Comparison of ENCODE assay signal across 8 mouse cellular contexts in genomic region chr3:152209177-152209966, GRCm38 (mm10). TPM values are rescaled to one million over a fixed set of nuclear protein-coding genes. Genes with fewer than 3 reads are reported as not detected.
DNase-seq lines count a peak whose midpoint lies in the region; ATAC-seq lines count a peak whose summit lies in the region.

No protein-coding gene starts in this region.

- WGBS in heart, embryonic 15.5 days = 3% methylated on average over 25 of the region's 25 CpGs
- WGBS in liver, embryonic 11.5 days = 5% methylated on average over 25 of the region's 25 CpGs

- H3K9me3 ChIP-seq in heart, embryonic 15.5 days (replicated peaks) = no peaks in the 10 kb centered on the region
- no peaks in the 10 kb centered on the region for H3K9me3 ChIP-seq in liver, embryonic 11.5 days (ENCODE audit: control insufficient read depth, low read length)

- peak overlapping the region; percentile 100 for H3K9ac ChIP-seq in heart, embryonic 15.5 days
- peak overlapping the region; percentile 100 for H3K9ac ChIP-seq in liver, embryonic 11.5 days (ENCODE audit: low read depth, low read length)

- peak overlapping the region; percentile 88 for H3K4me3 ChIP-seq in heart, embryonic 15.5 days
- H3K4me3 ChIP-seq in liver, embryonic 11.5 days (ENCODE audit: low read depth, low read length) = peak overlapping the region; percentile 95

- peaks cover 27% of the 10 kb centered on the region for H3K4me1 ChIP-seq in heart, embryonic 15.5 days (replicated peaks)
- H3K4me1 ChIP-seq in liver, embryonic 11.5 days (replicated peaks; ENCODE audit: control insufficient read depth, insufficient read depth, low read length) = peaks cover 29% of the 10 kb centered on the region

- peak; percentile 14 for DNase-seq in adrenal gland, adult 2 months
- DNase-seq in adrenal gland, postnatal 25 days = no peak
- peak; percentile 69 for DNase-seq in 3T3-L1 (ENCODE audit: low read depth, low spot score)
- peak; percentile 37 for DNase-seq in c-Kit-positive CD71-negative TER-119-negative erythroid progenitor cells, embryonic 14.5 days (ENCODE audit: low read depth)
- DNase-seq in liver, embryonic 11.5 days (ENCODE audit: low spot score) = no peak

- ATAC-seq in heart, embryonic 15.5 days (replicated peaks; ENCODE audit: insufficient number of reproducible peaks, insufficient read depth, low FRiP score, low read depth) = peak; percentile 7; the same call in 1 of the 2 replicates
- peak; percentile 27 for ATAC-seq in liver, embryonic 11.5 days (replicated peaks; ENCODE audit: low FRiP score)
- peak; percentile 63 for ATAC-seq in monocyte, adult 5-6 weeks (replicated peaks; ENCODE audit: insufficient number of reproducible peaks, low FRiP score, low TSS enrichment, poor library complexity, severe bottlenecking)
- ATAC-seq in frontal cortex, adult (ENCODE audit: low TSS enrichment) = no peak; the same call in 1 of the 2 replicates

- peak overlapping the region; percentile 72 for H3K4me2 ChIP-seq in heart, embryonic 15.5 days
- peak overlapping the region; percentile 91 for H3K4me2 ChIP-seq in liver, embryonic 11.5 days

- H3K36me3 ChIP-seq in heart, embryonic 15.5 days = no peaks in the 10 kb centered on the region
- peaks cover 8% of the 10 kb centered on the region; the same call in 1 of the 2 replicates for H3K36me3 ChIP-seq in liver, embryonic 11.5 days (ENCODE audit: control insufficient read depth, insufficient read depth, low read length)

- H3K27me3 ChIP-seq in heart, embryonic 15.5 days = no peaks in the 10 kb centered on the region
- H3K27me3 ChIP-seq in liver, embryonic 11.5 days (replicated peaks; ENCODE audit: control insufficient read depth, insufficient read depth, low read length) = no peaks in the 10 kb centered on the region

- H3K27ac ChIP-seq in heart, embryonic 15.5 days = peak overlapping the region; percentile 100
- H3K27ac ChIP-seq in liver, embryonic 11.5 days (ENCODE audit: low read depth, low read length) = peak overlapping the region; percentile 97

RNA-seq across cellular contexts. Expression of gene Dnajb4, which starts 0.7 kb away (rescaled TPM):
- 10 to 100 TPM; 44.1 to 63.9 TPM for total RNA-seq in adrenal gland, adult 2 months (2021)
- 4.1 and 4.4 TPM in 2 replicates for polyA plus RNA-seq in adrenal gland, adult 2 months (2012; rRNA removed)
- total RNA-seq in adrenal gland, postnatal 25 days (2021) = 35.4 and 36.6 TPM in 2 replicates
- 44.4 and 50.3 TPM in 2 replicates for polyA plus RNA-seq in heart, embryonic 15.5 days (2015; fragmentation: Nextera tagmentation; extraction: Ambion mirVana)
- polyA plus RNA-seq in liver, embryonic 11.5 days (2014; fragmentation: Nextera tagmentation; extraction: Ambion mirVana) = 29.7 and 33.1 TPM in 2 replicates
- 90.9 to 144 TPM (median 114 TPM) in 3 replicates for total RNA-seq in monocyte, adult 5-6 weeks (2017)

RNA-seq across cellular contexts. Expression of gene Fubp1, which starts 0.8 kb away (rescaled TPM):
- total RNA-seq in adrenal gland, adult 2 months (2021) = 100 to 1,000 TPM; 118 to 137 TPM
- 71.8 and 97.5 TPM in 2 replicates for polyA plus RNA-seq in adrenal gland, adult 2 months (2012; rRNA removed)
- 157 and 210 TPM in 2 replicates for total RNA-seq in adrenal gland, postnatal 25 days (2021)
- 106 and 115 TPM in 2 replicates for polyA plus RNA-seq in heart, embryonic 15.5 days (2015; fragmentation: Nextera tagmentation; extraction: Ambion mirVana)
- 234 and 253 TPM in 2 replicates for polyA plus RNA-seq in liver, embryonic 11.5 days (2014; fragmentation: Nextera tagmentation; extraction: Ambion mirVana)
- total RNA-seq in monocyte, adult 5-6 weeks (2017) = 165 to 273 TPM (median 214 TPM) in 3 replicates

RNA-seq across cellular contexts. Expression of gene Gipc2, which starts 43.3 kb away (rescaled TPM):
- 1 to 10 TPM in 1 of 2 experiments, under 1 TPM in 1; 0.52 to 1.1 TPM for total RNA-seq in adrenal gland, adult 2 months (2021)
- 0.11 and 0.20 TPM in 2 replicates for polyA plus RNA-seq in adrenal gland, adult 2 months (2012; rRNA removed)
- 1.1 TPM in 1 of 2 replicates, not detected in the other for total RNA-seq in adrenal gland, postnatal 25 days (2021)
- 4.6 and 5.0 TPM in 2 replicates for polyA plus RNA-seq in heart, embryonic 15.5 days (2015; fragmentation: Nextera tagmentation; extraction: Ambion mirVana)
- 12.1 and 15.4 TPM in 2 replicates for polyA plus RNA-seq in liver, embryonic 11.5 days (2014; fragmentation: Nextera tagmentation; extraction: Ambion mirVana)
- 2.5 to 6.6 TPM in 2 of 3 replicates, not detected in the other for total RNA-seq in monocyte, adult 5-6 weeks (2017)

RNA-seq across cellular contexts. Expression of gene Nexn, which starts 56.8 kb away (rescaled TPM):
- total RNA-seq in adrenal gland, adult 2 months (2021) = 1 to 10 TPM; 3.7 TPM
- not detected in 2 replicates for polyA plus RNA-seq in adrenal gland, adult 2 months (2012; rRNA removed)
- 3.5 and 4.7 TPM in 2 replicates for total RNA-seq in adrenal gland, postnatal 25 days (2021)
- polyA plus RNA-seq in heart, embryonic 15.5 days (2015; fragmentation: Nextera tagmentation; extraction: Ambion mirVana) = 196 and 326 TPM in 2 replicates
- 3.7 and 5.5 TPM in 2 replicates for polyA plus RNA-seq in liver, embryonic 11.5 days (2014; fragmentation: Nextera tagmentation; extraction: Ambion mirVana)
- total RNA-seq in monocyte, adult 5-6 weeks (2017) = not detected in 3 replicates

Comparison
In these comparisons a context has a peak if more than half of its experiments do, and no peak if none do; other contexts are left out.
1. DNase-seq: peak in adrenal gland, adult 2 months (single experiment), 3T3-L1 (single experiment) and c-Kit-positive CD71-negative TER-119-negative erythroid progenitor cells, embryonic 14.5 days (single experiment); none in adrenal gland, postnatal 25 days (single experiment) and liver, embryonic 11.5 days (single experiment).